Mouse (Mus musculus): Measurements from ENCODE around the gene Etl4.

- TF ChIP-seq EP300 (optimal IDR thresholded peaks at IDR 0.05) (no peak), CTCF (IDR thresholded peaks at IDR 0.05; ENCODE audit: low read depth) (no peak)
These were observed 745.2 kb downstream of the Etl4 start for GRCm38 (mm10) chr2:20654598-20655340.
